Mouse (Mus musculus): ENCODE results near the gene Slc44a5. TPM values are rescaled to one million over a fixed set of nuclear protein-coding genes. Genes with fewer than 3 reads are reported as not detected.
"Not testable (repeated sequence)": the region's sequence is repeated elsewhere in the genome, so short reads cannot be mapped to it uniquely, and the experiment has no call there.

The Slc44a5 gene
- total RNA-seq, 2 experiments from 2014 or later, result 18.9 to 23.0 TPM

DNA sequence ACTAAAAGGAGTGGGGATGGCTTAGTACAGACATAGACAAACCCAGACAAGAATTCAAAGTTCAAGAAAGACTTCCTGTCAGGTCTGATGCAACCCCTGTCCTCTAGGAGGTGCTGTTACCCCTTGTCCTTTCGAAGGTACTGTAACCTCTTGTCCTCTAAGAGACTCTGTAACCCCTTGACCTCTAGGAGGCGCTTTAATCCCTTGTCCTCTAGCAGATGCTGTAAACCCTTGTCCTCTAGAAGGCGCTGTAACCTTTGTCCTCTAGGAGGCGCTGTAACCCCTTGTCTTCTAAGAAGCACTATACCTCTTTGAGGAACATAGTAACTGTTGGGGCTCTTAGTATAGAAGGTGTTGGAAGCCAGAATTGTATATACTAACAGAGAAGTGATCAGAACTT is 4.7 kb upstream of the Slc44a5 start:
- peak; percentile 73 for DNase-seq
- intact Hi-C loops (cut with DNase I), result no loop called here

DNA sequence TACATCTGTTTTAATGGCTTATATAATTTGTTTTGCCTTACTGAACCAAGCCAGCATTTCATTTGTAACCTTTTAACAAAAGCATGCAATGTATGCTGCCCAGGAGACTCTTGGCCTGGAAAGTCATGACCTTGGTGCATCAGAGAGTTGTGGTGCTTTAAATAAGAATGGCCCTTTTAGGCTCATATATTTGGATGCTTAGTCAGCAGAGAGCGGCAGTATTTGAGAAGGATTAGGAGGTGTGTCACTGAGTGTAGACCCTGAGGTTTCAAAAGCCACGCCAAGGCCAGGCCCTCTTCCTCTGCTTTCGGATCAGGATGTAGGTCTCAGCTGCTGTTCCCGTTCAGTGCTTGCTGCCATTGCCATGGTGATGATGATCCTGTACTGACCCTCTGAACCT is 3.8 kb upstream of the Slc44a5 start:
- intact Hi-C loops (cut with DNase I), result no loop called here
- DNase-seq, result no peak

GRCm38 (mm10) chr3:153973949-153974760 is 919 bp downstream of the Slc44a5 start:
- peak; percentile 54 for DNase-seq
- intact Hi-C loops (cut with DNase I), result loop anchor here (10.0 kb wide), 1 partner anchor 601 kb away; no protein-coding TSS in a partner anchor

DNA sequence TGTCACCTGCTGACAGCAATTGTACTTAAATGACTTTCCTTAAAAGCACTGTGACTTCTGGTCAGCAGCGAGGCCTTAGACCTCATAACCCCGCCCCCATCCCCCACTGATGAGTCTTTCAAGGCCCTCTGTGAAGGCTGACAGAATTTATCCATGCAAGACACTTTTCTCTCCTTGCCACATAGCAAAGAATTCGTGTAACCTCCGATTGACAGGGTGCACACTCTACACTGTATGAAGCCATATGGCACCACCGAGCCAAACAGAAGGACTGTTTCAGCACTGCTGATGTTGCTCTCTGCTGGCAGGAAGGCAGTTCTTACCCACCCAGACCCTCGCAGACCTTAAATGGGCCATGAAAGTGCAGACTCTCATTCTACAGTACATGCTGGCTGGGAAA is 1.8 kb downstream of the Slc44a5 start:
- intact Hi-C loops (cut with DNase I), result loop anchor here (10.0 kb wide), 1 partner anchor 600 kb away; no protein-coding TSS in a partner anchor
- DNase-seq, result peak; percentile 29

- no peak for DNase-seq
- intact Hi-C loops (cut with DNase I), result loop anchor here (10.0 kb wide), 1 partner anchor 599 kb away; no protein-coding TSS in a partner anchor
Observed at GRCm38 (mm10) chr3:153975791-153976190, 2.6 kb downstream of the Slc44a5 start.

DNA sequence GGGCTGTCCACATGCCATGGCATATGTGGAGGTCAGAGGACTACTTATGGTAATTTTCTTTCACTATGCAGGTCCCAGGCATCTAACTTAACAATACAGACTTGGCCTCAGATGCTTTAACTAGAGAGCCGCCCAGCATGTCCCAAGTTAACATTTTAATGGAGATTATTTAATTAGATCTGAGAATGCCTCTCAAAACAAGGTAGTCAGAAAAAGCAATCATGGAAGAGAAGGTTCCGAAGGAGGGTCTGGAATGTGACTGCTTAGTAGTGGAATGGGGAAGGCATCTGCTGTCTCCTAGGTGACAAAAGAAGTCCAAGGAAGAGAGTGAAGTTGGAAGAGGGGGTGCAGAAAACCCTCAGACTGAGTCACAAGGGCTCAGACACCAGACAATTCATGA is 7.4 kb downstream of the Slc44a5 start:
- intact Hi-C loops (cut with DNase I), result no loop called here
- DNase-seq, result no peak

- DNase-seq, result peak; percentile 44
- intact Hi-C loops (cut with DNase I), result no loop called here
Observed at GRCm38 (mm10) chr3:153984428-153985340, 11.4 kb downstream of the Slc44a5 start.

GRCm38 (mm10) chr3:153999797-154000528 is 26.7 kb downstream of the Slc44a5 start:
- DNase-seq, result no peak
- intact Hi-C loops (cut with DNase I), result no loop called here

- DNase-seq, result no peak
- intact Hi-C loops (cut with DNase I), result no loop called here
Observed at GRCm38 (mm10) chr3:154001348-154001747, 28.1 kb downstream of the Slc44a5 start.

GRCm38 (mm10) chr3:154046876-154047275 is 73.6 kb downstream of the Slc44a5 start:
- intact Hi-C loops (cut with DNase I), result no loop called here
- DNase-seq, result no peak

DNA sequence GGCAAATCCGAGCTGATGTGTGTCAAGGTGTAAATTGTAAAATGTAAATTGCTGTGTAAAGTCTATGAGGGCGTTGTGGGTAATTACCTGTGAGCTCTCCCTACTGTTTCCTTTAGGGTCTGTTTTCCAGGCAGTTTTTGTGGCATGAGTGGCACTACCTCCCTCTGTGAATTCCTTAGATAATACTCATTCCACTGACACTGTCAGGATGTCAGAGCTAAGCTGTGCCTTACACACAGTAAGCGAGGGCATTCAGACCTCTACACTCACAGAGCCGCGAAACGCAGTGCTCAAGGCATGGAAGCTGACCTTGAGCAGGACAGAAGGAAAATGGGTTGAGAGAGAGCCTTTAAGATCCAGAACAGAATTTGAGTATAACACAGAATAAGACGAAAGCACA is 80.1 kb downstream of the Slc44a5 start:
- DNase-seq, result no peak
- intact Hi-C loops (cut with DNase I), result no loop called here

- intact Hi-C loops (cut with DNase I), result no loop called here
Observed at GRCm38 (mm10) chr3:154057464-154057863, 84.2 kb downstream of the Slc44a5 start.

GRCm38 (mm10) chr3:154058200-154058599 is 85.0 kb downstream of the Slc44a5 start:
- intact Hi-C loops (cut with DNase I), result no loop called here
- DNase-seq, result no peak

More at GRCm38 (mm10) chr3:154057464-154057863, 84.2 kb downstream of the Slc44a5 start:
- DNase-seq, result no peak

GRCm38 (mm10) chr3:154071989-154072388 is 98.8 kb downstream of the Slc44a5 start:
- intact Hi-C loops (cut with DNase I); DNase-seq: not testable (repeated sequence)

GRCm38 (mm10) chr3:154075749-154076148 is 102.5 kb downstream of the Slc44a5 start:
- intact Hi-C loops (cut with DNase I), result no loop called here

DNA sequence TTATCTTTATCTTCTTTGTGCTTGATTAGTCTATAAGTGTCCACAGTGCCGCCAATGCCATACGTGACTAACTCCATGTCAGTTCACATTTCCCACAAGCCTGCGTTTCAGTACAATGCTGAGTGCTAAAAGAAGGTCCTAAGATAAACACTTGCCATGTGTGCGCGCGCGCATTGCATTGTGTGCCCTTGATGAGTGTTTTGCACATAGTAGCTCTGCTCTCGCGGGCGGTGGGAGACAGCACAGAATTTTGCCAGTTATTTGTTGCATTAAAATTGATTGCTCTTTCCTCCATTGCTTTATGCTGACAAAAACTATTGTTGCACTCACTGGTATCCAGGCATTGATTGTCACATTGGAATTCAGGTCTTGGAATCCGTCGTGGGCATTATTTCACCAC is 108.5 kb downstream of the Slc44a5 start:
- no peak for DNase-seq
- intact Hi-C loops (cut with DNase I), result no loop called here

More at GRCm38 (mm10) chr3:154075749-154076148, 102.5 kb downstream of the Slc44a5 start:
- no peak for DNase-seq

GRCm38 (mm10) chr3:154082241-154082640 is 109.0 kb downstream of the Slc44a5 start:
- intact Hi-C loops (cut with DNase I), result no loop called here
- DNase-seq, result no peak

- intact Hi-C loops (cut with DNase I), result no loop called here
- DNase-seq, result no peak
Observed at GRCm38 (mm10) chr3:154082961-154083360, 109.7 kb downstream of the Slc44a5 start.

- intact Hi-C loops (cut with DNase I), result no loop called here
- DNase-seq, result no peak
Observed at GRCm38 (mm10) chr3:154089996-154090395, 116.8 kb downstream of the Slc44a5 start.

DNA sequence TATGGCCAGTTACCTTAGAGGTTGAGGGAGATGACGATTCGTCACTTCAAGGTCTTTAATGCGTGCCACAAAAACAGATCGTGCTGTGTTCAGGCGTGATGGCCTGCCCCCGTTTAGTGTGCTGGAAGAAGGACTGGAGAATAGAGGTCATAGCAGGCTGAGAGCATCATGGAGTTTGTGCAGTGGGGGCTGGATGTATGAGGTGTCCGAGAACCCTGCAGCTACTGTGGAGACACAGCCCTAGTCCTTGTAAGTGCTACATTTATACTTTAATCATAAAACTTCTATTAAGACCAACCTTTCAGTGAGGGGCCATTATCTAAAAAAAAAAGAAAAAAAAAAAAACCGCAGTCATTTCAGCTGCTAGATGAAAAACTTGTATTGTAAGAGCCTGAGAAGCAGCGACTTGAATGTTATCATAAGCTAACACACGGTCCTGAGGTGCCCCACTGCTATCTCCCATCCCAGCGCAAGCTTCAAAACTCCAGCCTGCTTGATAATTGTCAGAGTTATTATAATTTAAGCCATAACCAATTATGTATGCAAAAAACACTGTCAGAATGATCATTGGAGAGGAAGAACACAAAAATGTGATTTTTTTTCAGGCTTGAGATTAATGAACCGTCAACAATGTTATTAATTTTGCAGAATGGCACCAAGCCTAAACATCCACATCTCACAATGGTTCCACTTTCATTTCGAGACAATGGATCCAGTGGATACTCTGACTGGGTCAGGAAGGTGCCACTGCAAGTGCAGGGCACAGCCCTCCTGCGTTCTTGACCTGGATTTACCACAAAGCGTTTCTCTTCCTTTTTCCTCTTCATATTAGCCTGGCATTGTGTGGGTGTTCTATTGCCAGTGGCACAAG is 118.5 kb downstream of the Slc44a5 start:
- intact Hi-C loops (cut with DNase I), result no loop called here
- no peak for DNase-seq
